Mouse (Mus musculus): ENCODE measurements around the gene Tlx3. TPM values are rescaled to one million over a fixed set of nuclear protein-coding genes. Genes with fewer than 3 reads are reported as not detected.

Gene Tlx3
- polyA plus RNA-seq (2015; fragmentation: Nextera tagmentation; extraction: Ambion mirVana) = not detected in 2 replicates

DNA sequence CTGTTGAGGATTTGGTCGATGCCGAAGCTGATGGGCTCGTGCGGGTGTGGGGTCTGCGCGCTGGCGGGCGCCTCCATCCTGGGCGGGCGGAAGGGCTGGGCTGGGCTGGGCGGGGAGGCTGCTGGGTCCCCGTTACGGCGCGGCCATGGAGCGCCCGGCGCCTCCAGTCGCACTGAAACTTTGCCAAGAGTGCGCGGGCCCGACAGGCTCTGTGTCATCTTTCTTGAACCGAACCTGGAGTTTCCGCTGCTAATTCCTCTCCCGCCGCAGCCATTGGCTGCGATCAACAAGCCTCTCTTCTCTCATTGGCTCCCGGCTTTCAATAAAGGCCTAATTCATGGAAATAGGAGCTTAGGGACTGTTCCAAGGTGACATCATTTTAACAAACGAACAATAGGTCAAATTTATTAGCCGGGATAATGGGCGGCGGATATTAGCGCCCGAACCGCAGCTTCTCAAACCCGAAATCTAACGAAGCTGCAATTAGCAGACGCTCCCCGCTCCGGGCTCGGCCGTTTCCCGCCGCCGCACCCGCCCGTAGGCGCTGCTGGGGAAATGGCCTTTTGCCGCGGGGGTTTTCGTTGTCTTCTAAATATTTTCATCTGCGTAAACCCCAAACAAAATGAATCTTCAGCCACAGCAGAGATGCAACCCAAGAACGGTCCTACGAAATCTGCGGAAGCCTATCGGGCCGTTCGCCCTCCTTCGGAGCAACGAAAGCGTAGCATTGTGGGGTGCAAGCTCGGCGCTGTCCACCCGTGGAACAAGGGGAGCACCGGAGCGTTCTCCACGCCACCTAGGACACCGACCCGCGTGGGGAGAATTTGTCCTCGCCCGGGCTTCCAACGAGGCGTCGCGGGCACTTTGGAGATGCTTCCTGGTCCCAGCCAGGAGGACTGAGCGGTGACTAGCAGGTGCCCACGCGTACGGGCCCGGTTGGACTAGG lies at the start of gene Tlx3:
TSS of gene Tlx3 (minus strand) at position 207 of the 946 bp plus-strand sequence.
- peak within 1 kb of the TSS; percentile 33 for H3K4me3 ChIP-seq (replicated peaks; ENCODE audit: low read length)
- no peaks in the 10 kb centered on the region for H3K9me3 ChIP-seq (ENCODE audit: control insufficient read depth, low read length)
- no peak within 1 kb of the TSS for H3K9ac ChIP-seq (replicated peaks; ENCODE audit: low read depth, low read length)
- H3K4me2 ChIP-seq (ENCODE audit: low read length) = peak within 1 kb of the TSS; percentile 52
- peaks cover 70% of the 10 kb centered on the region for H3K27me3 ChIP-seq (replicated peaks; ENCODE audit: control insufficient read depth, insufficient read depth, low read length)
- WGBS = under 1% methylated on average over 81 of the region's 81 CpGs
- no peak within 1 kb of the TSS for H3K27ac ChIP-seq (ENCODE audit: low read length)
- no peaks in the 10 kb centered on the region for H3K36me3 ChIP-seq (ENCODE audit: control insufficient read depth, insufficient read depth)
- H3K4me1 ChIP-seq (replicated peaks; ENCODE audit: control insufficient read depth, insufficient read depth, low read length) = peaks cover 31% of the 10 kb centered on the region
- ATAC-seq = peak; percentile 57

DNA sequence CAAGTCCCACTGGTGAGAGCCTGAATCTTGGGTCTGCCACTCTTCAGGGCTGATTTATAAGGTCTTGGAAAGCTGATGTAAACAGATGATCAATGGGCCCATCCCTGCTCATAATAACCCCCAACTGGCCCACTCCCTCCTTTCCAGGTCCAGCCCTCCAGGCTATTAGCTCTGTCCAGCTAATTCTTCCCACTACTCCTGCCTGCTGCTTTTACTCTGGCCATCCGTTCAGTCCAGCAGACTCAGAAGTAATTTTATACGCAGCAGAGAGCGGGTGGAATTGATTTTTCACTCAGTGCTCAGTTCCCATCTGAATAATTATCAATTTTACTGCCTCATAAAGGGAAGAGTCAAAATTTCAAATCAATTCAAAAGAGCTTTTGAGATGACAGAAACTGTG lies 36.9 kb upstream of the Tlx3 start:
- Histone ChIP-seq H3K4me2 (ENCODE audit: low read length) (no peak overlapping the region), H3K9me3 (ENCODE audit: control insufficient read depth, low read length) (no peaks in the 10 kb centered on the region), H3K36me3 (ENCODE audit: control insufficient read depth, insufficient read depth) (no peaks in the 10 kb centered on the region), H3K27me3 (replicated peaks; ENCODE audit: control insufficient read depth, insufficient read depth, low read length) (no peaks in the 10 kb centered on the region), H3K4me1 (replicated peaks; ENCODE audit: control insufficient read depth, insufficient read depth, low read length) (no peaks in the 10 kb centered on the region), H3K9ac (replicated peaks; ENCODE audit: low read depth, low read length) (no peak overlapping the region), H3K27ac (ENCODE audit: low read length) (no peak overlapping the region), H3K4me3 (replicated peaks; ENCODE audit: low read length) (no peak overlapping the region)
- ATAC-seq = no peak
- WGBS = 85% methylated on average over 3 of the region's 3 CpGs

DNA sequence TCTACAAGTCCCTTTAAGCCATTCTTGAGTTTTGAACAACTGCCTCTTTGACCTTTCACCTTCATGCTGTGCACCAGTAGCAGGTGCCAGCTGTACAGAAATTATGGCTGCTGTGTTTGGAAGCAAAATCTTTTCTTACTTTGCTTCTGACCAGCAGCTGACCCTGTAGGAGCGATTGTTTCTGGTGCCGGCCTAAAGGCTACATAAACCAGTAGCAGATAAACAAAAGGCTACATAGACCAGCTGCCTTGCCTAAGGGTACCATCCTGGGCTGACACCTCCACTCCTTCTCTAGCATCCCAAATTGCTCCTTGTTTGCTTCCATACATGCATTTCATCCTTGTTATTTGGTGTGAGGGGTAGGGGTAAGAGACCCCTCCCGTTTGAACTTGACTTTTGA lies 30.7 kb upstream of the Tlx3 start:
- Histone ChIP-seq H3K9me3 (ENCODE audit: control insufficient read depth, low read length) (no peaks in the 10 kb centered on the region), H3K27ac (ENCODE audit: low read length) (no peak overlapping the region), H3K4me1 (replicated peaks; ENCODE audit: control insufficient read depth, insufficient read depth, low read length) (peaks cover 4% of the 10 kb centered on the region; the same call in 1 of the 2 replicates), H3K36me3 (ENCODE audit: control insufficient read depth, insufficient read depth) (no peaks in the 10 kb centered on the region), H3K27me3 (replicated peaks; ENCODE audit: control insufficient read depth, insufficient read depth, low read length) (no peaks in the 10 kb centered on the region), H3K4me2 (ENCODE audit: low read length) (no peak overlapping the region), H3K4me3 (replicated peaks; ENCODE audit: low read length) (no peak overlapping the region), H3K9ac (replicated peaks; ENCODE audit: low read depth, low read length) (no peak overlapping the region)
- WGBS = 49% methylated on average over 3 of the region's 3 CpGs
- no peak for ATAC-seq

DNA sequence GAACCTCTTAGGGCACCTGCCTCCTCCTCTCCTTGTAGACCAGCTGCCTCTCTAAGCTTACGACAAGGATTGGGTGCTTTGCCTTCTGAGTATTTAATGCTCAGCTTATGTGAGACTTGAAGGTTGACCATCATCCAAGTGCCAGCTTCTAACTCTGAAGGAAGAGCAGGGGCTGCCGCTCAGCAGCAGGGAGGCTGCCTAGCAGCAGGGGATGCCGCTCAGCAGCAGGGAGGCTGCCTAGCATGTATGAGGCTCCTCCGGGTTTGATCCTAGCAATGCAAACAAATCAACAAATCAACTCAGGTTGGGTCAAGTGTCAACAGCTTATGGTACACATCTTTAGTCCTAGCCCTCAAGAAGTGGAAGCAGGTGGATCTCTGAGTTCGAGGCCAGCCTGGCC lies 28.7 kb upstream of the Tlx3 start:
- H3K27me3 ChIP-seq (replicated peaks; ENCODE audit: control insufficient read depth, insufficient read depth, low read length) = no peaks in the 10 kb centered on the region
- 77% methylated on average over 5 of the region's 5 CpGs for WGBS

DNA sequence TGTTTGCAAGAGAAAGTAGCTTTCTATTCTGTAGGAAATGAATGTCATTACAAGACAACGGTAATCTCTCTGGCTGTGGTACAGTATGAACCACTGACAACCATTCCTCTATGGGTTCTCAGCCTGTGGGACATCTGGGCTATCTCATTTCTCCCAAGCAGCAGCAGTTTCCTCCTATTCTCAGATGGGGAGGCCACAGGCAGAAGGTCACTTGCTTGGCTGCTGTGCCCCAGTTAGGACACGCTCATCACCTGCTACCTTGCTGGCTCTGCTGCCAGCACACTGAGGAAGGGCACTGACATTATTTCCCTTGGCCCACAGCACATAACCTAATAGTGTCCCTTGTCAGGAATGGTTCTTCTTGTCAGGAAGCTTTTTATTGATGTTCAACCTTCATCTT lies 24.8 kb upstream of the Tlx3 start:
- no peaks in the 10 kb centered on the region for H3K4me1 ChIP-seq (replicated peaks; ENCODE audit: control insufficient read depth, insufficient read depth, low read length)
- 84% methylated on average over 2 of the region's 2 CpGs for WGBS
- H3K27ac ChIP-seq (ENCODE audit: low read length) = no peak overlapping the region
- no peaks in the 10 kb centered on the region for H3K9me3 ChIP-seq (ENCODE audit: control insufficient read depth, low read length)
- no peak overlapping the region for H3K4me2 ChIP-seq (ENCODE audit: low read length)
- no peak overlapping the region for H3K9ac ChIP-seq (replicated peaks; ENCODE audit: low read depth, low read length)
- no peak overlapping the region for H3K4me3 ChIP-seq (replicated peaks; ENCODE audit: low read length)
- H3K36me3 ChIP-seq (ENCODE audit: control insufficient read depth, insufficient read depth) = no peaks in the 10 kb centered on the region
- H3K27me3 ChIP-seq (replicated peaks; ENCODE audit: control insufficient read depth, insufficient read depth, low read length) = no peaks in the 10 kb centered on the region
- no peak for ATAC-seq

More for the DNA sequence above, 28.7 kb upstream of the Tlx3 start:
- H3K4me1 ChIP-seq (replicated peaks; ENCODE audit: control insufficient read depth, insufficient read depth, low read length) = peaks cover 4% of the 10 kb centered on the region; the same call in 1 of the 2 replicates
- no peaks in the 10 kb centered on the region for H3K9me3 ChIP-seq (ENCODE audit: control insufficient read depth, low read length)
- no peaks in the 10 kb centered on the region for H3K36me3 ChIP-seq (ENCODE audit: control insufficient read depth, insufficient read depth)
- no peak overlapping the region for H3K4me2 ChIP-seq (ENCODE audit: low read length)
- H3K4me3 ChIP-seq (replicated peaks; ENCODE audit: low read length) = no peak overlapping the region
- H3K27ac ChIP-seq (ENCODE audit: low read length) = no peak overlapping the region
- ATAC-seq = no peak
- H3K9ac ChIP-seq (replicated peaks; ENCODE audit: low read depth, low read length) = no peak overlapping the region

DNA sequence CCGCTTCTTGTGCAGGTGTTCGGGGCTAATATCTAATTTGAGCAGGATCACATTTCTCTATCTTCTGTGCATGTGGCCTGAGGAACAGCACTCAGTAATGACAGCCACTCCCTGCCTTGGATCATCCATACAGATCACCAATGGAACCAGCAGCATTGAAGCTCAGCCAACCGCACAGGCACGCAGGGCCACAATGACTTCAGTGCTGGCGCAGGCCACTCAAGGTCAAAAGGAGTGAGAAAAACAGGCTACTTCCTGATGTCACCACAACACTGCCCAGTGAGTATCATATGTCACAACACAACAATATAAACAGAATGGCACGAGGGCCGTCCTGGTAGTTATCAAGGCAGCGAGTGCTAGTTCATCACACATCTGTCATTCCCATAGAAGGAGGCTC lies 23.1 kb upstream of the Tlx3 start:
- H3K27ac ChIP-seq (ENCODE audit: low read length) = no peak overlapping the region
- H3K4me2 ChIP-seq (ENCODE audit: low read length) = no peak overlapping the region
- no peak overlapping the region for H3K4me3 ChIP-seq (replicated peaks; ENCODE audit: low read length)
- 0 out of 2 replicates have a peak, but pooled peaks cover 3% of the 10 kb centered on the region for H3K4me1 ChIP-seq (replicated peaks; ENCODE audit: control insufficient read depth, insufficient read depth, low read length)
- H3K36me3 ChIP-seq (ENCODE audit: control insufficient read depth, insufficient read depth) = no peaks in the 10 kb centered on the region
- ATAC-seq = no peak
- no peaks in the 10 kb centered on the region for H3K9me3 ChIP-seq (ENCODE audit: control insufficient read depth, low read length)
- H3K9ac ChIP-seq (replicated peaks; ENCODE audit: low read depth, low read length) = no peak overlapping the region
- H3K27me3 ChIP-seq (replicated peaks; ENCODE audit: control insufficient read depth, insufficient read depth, low read length) = no peaks in the 10 kb centered on the region
- WGBS = 84% methylated on average over 8 of the region's 8 CpGs

DNA sequence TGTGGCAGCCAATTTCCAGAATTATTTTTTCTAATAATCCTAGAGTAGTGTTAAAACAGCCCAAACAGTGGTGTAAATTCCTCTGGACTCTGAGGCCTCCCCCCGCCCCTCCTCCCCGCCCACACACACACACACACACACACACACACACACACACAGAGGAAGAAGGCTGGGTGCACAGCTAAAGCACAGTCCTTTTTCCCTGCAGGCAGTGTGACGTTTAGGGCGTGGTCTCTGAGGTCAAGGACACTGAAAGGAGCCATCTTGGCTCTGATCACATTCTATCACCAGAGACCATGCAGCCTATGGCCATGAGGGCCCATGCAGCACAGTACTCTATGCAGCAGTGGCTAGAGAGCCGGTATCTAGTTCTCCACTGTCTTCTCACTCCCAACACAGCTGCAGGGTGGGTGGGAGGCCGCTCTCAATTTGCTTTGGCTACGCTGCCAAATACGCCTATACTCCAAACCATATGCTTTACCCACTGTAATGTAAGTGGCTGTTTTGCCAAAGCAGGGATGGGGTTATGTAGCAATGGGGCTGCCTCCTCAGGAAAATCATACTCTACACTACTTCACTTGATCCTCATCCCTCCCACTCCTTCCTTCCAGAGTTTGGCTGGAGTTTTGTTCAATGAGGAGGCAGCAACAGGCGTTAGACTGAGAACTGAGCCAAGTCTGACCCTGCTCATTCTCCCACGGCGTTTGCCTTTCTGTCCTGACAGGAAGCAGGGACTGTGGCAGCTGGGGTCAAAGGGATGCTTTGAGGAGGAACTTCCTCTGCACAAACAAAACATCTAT lies 18.4 kb upstream of the Tlx3 start:
- WGBS = 75% methylated on average over 11 of the region's 11 CpGs
- no peak for ATAC-seq
- no peak overlapping the region for H3K27ac ChIP-seq (ENCODE audit: low read length)

DNA sequence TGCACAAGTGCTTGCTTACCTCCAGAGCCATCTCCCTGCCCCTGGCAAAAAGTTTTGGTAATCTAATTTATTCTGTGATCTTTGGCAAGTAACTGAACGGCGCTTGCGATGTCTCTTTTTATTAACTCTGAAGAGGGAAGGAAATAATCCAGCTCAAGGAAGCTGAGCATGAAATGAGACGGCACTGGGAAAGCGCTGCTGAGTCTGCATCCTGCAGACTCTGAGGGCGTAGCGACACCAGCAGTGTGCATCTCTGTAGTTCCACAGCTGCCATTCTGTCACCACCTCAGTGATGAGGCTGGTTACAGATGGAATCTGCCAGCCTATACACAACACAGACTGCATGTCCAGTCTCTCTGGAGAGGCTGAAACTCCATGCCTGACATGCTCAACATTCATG lies 17.4 kb upstream of the Tlx3 start:
- Histone ChIP-seq H3K4me1 (replicated peaks; ENCODE audit: control insufficient read depth, insufficient read depth, low read length) (peaks cover 6% of the 10 kb centered on the region; the same call in 1 of the 2 replicates), H3K36me3 (ENCODE audit: control insufficient read depth, insufficient read depth) (no peaks in the 10 kb centered on the region), H3K4me2 (ENCODE audit: low read length) (no peak overlapping the region), H3K27me3 (replicated peaks; ENCODE audit: control insufficient read depth, insufficient read depth, low read length) (no peaks in the 10 kb centered on the region), H3K9me3 (ENCODE audit: control insufficient read depth, low read length) (no peaks in the 10 kb centered on the region), H3K9ac (replicated peaks; ENCODE audit: low read depth, low read length) (no peak overlapping the region), H3K4me3 (replicated peaks; ENCODE audit: low read length) (no peak overlapping the region), H3K27ac (ENCODE audit: low read length) (no peak overlapping the region)
- 66% methylated on average over 7 of the region's 7 CpGs for WGBS
- no peak for ATAC-seq

More for the DNA sequence above, 18.4 kb upstream of the Tlx3 start:
- Histone ChIP-seq H3K36me3 (ENCODE audit: control insufficient read depth, insufficient read depth) (no peaks in the 10 kb centered on the region), H3K4me3 (replicated peaks; ENCODE audit: low read length) (no peak overlapping the region), H3K4me2 (ENCODE audit: low read length) (no peak overlapping the region), H3K27me3 (replicated peaks; ENCODE audit: control insufficient read depth, insufficient read depth, low read length) (no peaks in the 10 kb centered on the region), H3K9ac (replicated peaks; ENCODE audit: low read depth, low read length) (no peak overlapping the region), H3K4me1 (replicated peaks; ENCODE audit: control insufficient read depth, insufficient read depth, low read length) (peaks cover 6% of the 10 kb centered on the region; the same call in 1 of the 2 replicates), H3K9me3 (ENCODE audit: control insufficient read depth, low read length) (no peaks in the 10 kb centered on the region)

Measured in forebrain, embryonic 16.5 days (tissue).